Mouse (Mus musculus) gastrocnemius, adult 8-10 months (tissue): ENCODE measurements at regions not wholly inside any gene's neighbourhood (a gene's known extent, or its start where the extent isn't known, plus 50 kb on each side); places are given as distances from the start of the nearest gene placed in this dataset.

Experiments
- DNase-seq, 2 experiments: peaks; one replicate each; pipeline ENCODE4 v3.0.0; 2022; ENCODE audit warnings: low spot score in 2 of 2

DNA sequence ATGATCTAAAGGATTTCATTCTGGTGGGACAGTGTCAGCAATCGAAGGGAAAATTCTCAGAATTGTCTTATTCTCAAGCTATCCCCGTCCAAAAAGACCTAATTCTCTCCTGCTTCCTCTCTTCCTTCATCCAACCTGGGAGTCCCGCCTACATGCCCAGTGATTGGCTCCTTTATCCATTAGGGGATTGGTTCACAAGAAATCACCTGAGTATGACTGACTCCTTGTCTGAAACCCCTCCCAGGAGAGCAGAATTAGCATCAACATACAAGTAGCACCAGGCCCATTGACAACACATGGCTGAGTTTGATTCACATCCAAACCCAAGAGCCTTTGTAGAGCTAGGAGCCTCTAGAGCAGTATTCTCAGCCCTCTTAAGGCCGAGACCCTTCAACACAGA, 148.9 kb downstream of the Zfp706 start:
- no peak for DNase-seq

DNA sequence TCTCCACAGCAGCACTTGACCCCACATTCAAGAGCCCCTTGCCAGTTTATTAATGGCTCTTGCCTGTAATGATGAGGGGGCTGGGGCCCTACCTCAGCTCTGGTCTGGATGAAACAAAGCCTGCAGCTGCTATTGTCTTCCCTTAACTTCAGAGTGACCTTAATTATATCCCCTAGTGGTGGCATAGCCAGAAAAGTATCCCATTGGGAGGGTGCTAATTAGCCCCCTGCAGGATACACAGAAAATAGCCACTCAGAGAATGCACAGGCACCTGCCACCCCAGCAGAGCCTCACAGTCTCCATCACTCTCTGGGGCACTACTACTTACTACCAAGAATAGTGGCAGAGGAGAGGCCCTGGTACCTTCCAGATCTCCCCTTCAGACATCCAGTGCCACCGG, 150.0 kb downstream of the Zfp706 start:
- DNase-seq = no peak

- no peak for DNase-seq
Observed at GRCm38 (mm10) chr15:36855550-36856131, 151.9 kb downstream of the Zfp706 start.

GRCm38 (mm10) chr15:36854900-36855321, 152.7 kb downstream of the Zfp706 start:
- DNase-seq = no peak

DNA sequence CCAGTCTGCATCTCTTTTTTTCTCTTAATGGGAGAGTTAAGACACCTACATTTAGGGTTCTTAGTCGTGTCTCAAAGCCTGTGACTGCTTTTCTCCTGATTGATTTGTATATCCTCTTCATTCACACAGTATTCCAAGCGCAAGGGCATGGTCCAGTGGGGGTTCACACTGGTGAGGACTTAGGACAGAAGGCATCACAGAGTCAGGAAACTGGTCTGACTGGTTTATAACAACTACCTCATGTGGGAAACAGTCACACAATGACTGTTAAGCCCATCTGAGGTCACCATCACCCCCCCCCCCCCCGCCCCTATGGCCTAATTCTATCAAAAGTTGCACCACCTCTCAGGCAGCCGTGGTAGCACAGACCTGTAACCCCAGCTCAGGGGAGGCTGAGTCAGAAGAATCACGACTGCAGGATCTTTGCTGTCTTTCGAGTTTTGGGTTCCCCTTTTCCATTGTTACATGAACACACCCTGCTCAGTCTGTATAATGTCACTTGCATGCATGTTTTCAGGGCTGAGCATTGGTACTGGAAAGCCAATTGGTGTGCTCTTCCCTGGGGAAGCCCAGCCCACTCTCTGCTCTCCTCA, 155.2 kb downstream of the Zfp706 start:
- no peak for DNase-seq

- DNase-seq = no peak
Observed at GRCm38 (mm10) chr15:36848238-36848637, 159.3 kb downstream of the Zfp706 start.

GRCm38 (mm10) chr15:36846806-36847205, 160.8 kb downstream of the Zfp706 start:
- no peak for DNase-seq
